Mouse (Mus musculus): Measurements from ENCODE around the gene Arhgap9.

Arhgap9 gene

DNA sequence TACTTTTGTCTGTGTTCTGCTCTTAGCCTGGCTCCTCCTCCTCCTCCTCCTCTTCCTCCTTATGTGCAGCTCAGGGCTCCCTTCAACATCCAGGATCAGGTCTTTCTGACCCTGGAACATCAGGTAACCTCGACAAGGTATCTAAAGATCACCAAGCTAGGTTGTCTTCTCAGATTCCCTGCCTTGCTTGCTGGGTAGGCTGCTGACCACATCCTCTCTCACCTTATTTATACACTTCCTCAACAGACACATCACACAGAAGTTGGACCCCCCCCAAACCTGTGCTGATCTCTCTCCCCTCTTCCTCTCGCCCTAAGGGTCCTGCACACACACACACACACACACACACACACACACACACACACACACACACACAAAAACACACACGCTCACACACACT, at the start of gene Arhgap9:
Arhgap9 (plus strand) TSS at position 344 of the 400 bp plus-strand sequence.
- DNase-seq (ENCODE audit: low read depth in 2 of 2, low spot score in 2 of 2), result no peak

GRCm38 (mm10) chr10:127272371-127272770, 49.4 kb upstream of the Arhgap9 start:
- DNase-seq (ENCODE audit: low read depth in 2 of 2, low spot score in 2 of 2), result no peak

DNA sequence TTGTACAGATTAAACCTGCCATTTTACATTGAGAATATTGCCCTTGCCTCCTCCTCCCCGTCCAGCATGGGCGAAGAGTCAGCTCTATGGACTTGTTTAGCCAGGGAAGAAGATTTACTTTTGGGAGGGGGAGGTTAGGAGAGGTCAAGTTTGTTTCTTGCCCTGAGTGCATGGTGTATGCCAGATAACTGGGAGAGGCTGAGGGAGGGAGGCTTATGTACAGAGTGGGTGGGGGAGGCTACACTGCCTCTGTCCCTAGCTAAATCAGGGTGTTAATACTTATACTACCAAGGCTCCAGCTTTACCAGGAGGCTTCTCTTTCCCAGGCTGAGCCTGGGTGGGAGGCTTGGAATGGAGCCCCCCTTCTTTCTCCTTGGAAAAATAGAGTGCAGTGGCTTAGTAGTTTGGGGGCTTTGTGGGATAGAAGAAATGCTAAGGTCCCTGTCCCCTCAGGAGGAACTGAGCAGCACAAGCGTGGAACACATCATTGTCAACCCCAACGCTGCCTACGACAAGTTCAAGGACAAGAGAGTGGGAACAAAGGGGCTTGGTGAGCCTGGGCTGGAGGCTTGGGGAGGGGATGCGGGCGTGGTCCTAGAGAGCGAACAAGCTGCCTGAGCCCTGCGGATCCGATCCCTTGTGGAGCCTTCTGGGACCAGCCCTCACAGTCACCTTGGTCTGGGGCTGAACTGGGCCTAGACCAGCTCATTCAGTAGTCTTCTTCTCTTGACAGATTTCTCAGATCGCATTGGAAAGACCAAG, 47.3 kb upstream of the Arhgap9 start:
- DNase-seq (ENCODE audit: low read depth in 2 of 2, low spot score in 2 of 2), result no peak

DNA sequence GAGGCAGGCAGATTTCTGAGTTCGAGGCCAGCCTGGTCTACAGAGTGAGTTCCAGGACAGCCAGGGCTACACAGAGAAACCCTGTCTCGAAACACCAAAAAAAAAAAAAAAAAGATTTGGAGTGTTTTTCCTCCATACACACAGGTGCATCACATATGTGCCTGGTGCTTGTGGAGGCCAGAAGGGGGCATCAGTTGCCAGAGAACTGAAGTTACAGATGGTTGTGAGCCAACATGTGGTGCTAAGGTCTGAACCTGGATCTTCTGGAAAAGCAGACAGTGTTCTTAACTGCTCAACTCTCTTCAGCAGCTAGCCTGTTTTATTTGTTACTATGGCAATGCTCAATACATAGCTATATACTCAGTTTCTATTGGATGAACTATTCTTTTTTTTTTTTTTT, 42.0 kb upstream of the Arhgap9 start:
- no peak for DNase-seq (ENCODE audit: low read depth in 2 of 2, low spot score in 2 of 2)

- no peak for DNase-seq (ENCODE audit: low read depth in 2 of 2, low spot score in 2 of 2)
These were observed 40.4 kb upstream of the Arhgap9 start for GRCm38 (mm10) chr10:127281316-127281715.

GRCm38 (mm10) chr10:127282620-127283215, 39.0 kb upstream of the Arhgap9 start:
- no peak for DNase-seq (ENCODE audit: low read depth in 2 of 2, low spot score in 2 of 2)

- no peak for DNase-seq (ENCODE audit: low read depth in 2 of 2, low spot score in 2 of 2)
These were observed 37.6 kb upstream of the Arhgap9 start for GRCm38 (mm10) chr10:127284105-127284622.

GRCm38 (mm10) chr10:127284724-127285500, 36.9 kb upstream of the Arhgap9 start:
- DNase-seq (ENCODE audit: low read depth in 2 of 2, low spot score in 2 of 2), result no peak

DNA sequence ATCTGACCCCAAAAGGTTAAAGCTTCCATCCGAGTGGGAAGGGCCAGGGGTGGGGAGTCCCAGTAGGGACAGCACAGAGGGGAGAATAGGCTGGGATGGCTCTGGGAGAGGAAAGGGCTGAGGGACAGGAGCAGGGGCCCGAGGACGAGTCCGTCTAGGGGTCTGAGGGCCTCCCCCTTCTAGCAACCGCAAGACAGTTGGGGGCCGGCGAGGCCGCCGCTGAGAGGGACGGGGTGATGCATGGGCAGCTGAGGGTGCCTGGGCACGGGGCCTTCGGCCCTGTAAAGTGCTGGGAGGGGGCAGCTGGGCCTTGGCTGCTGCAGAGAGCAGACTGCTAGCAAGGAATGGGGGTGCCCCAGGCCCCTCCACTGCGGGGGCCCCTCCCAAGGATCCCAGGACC, 36.1 kb upstream of the Arhgap9 start:
- no peak for DNase-seq (ENCODE audit: low read depth in 2 of 2, low spot score in 2 of 2)

GRCm38 (mm10) chr10:127286194-127286593, 35.6 kb upstream of the Arhgap9 start:
- no peak for DNase-seq (ENCODE audit: low read depth in 2 of 2, low spot score in 2 of 2)

GRCm38 (mm10) chr10:127286730-127287129, 35.0 kb upstream of the Arhgap9 start:
- no peak for DNase-seq (ENCODE audit: low read depth in 2 of 2, low spot score in 2 of 2)

GRCm38 (mm10) chr10:127287271-127287935, 34.4 kb upstream of the Arhgap9 start:
- no peak for DNase-seq (ENCODE audit: low read depth in 2 of 2, low spot score in 2 of 2)

- no peak for DNase-seq (ENCODE audit: low read depth in 2 of 2, low spot score in 2 of 2)
These were observed 33.8 kb upstream of the Arhgap9 start for GRCm38 (mm10) chr10:127287936-127288293.

GRCm38 (mm10) chr10:127288328-127288799, 33.4 kb upstream of the Arhgap9 start:
- peak; percentile 21 to 33 for DNase-seq (ENCODE audit: low read depth in 2 of 2, low spot score in 2 of 2)

- DNase-seq (ENCODE audit: low read depth in 2 of 2, low spot score in 2 of 2), result peak; percentile 80 to 88
These were observed 32.8 kb upstream of the Arhgap9 start, which contains the start of gene Mbd6 for GRCm38 (mm10) chr10:127288800-127289572. Mbd6 (minus strand) TSS chr10:127289018.

DNA sequence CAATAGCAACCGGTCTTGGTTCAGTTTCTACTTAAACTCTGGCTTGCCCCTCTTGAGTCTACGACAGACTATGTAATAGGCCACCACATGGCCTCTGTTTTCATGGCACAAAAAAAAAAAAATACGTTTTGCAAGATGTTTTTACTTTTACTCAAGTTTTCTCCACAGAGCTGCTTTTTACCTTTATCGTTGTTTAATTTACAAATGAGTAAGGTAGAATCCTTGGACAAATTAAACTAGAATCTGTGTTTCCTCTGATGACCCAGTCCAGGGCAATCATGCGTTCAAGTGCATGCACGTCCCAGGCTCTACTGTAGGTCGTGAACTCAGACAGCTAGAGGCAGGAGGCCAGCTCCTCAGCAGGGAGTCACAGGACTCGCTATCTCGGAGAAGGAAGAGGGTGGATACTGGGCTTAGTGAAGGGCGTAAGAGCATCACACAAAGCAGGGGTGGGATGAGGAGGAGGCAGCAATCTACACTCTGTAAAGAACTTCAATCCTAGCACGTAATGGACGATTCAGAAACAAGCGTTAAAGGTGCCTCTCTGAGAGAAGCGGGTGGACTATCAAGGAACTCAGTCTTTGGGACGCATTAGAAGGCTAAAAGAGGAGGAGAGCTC, 32.1 kb upstream of the Arhgap9 start:
- DNase-seq (ENCODE audit: low read depth in 2 of 2, low spot score in 2 of 2), result peak in 1 of 2 experiments; percentile 55

- peak; percentile 98 for DNase-seq (ENCODE audit: low read depth in 2 of 2, low spot score in 2 of 2)
These were observed 31.3 kb upstream of the Arhgap9 start for GRCm38 (mm10) chr10:127290307-127290929.

GRCm38 (mm10) chr10:127290930-127291880, 30.6 kb upstream of the Arhgap9 start:
- peak; percentile 37 to 49 for DNase-seq (ENCODE audit: low read depth in 2 of 2, low spot score in 2 of 2)
